Mouse (Mus musculus): ENCODE measurements around the gene Rom1. TPM values are rescaled to one million over a fixed set of nuclear protein-coding genes. Genes with fewer than 3 reads are reported as not detected.

Gene Rom1
- polyA plus RNA-seq, 1 experiment from 2014 or later, result 2.4 TPM

DNA sequence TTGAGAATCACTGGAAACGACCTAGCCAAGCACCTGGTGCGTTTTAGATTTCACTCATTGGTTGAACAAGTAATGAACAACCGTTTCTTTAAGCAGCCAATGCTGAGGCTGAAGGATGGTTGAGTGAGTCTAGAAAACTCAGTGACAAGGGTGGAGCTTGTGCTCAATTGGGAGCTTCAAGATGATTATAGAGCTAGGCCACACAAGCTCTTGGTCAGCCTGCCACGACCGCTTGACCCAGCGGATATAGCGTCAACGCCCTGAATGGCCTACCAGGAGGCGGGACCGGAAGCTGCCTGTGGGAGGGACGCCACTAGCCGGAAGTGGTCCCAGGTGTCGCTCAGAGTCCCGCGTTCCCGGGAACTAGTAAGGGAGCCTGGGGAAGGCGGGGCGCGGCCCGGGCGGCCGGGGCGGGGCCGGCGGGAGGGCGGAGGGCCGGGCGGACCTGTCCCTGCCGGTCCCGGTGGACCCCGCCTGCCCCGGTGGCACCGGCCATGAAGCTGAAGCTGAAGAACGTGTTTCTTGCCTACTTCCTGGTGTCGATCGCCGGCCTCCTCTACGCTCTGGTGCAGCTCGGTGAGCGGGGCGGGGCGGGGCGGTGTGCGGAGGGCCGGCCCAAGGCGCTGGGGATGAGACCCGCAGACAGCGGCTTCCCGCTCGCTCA lies 9.0 kb downstream of the Rom1 start, which contains the start of gene B3gat3:
Gene B3gat3 (plus strand): TSS at position 302 of the 664 bp plus-strand sequence.
- Histone ChIP-seq H3K9ac (ENCODE audit: low read depth, low read length) (peak within 1 kb of the TSS; percentile 90), H3K4me2 (ENCODE audit: low read depth, low read length) (peak within 1 kb of the TSS; percentile 92), H3K4me3 (ENCODE audit: low read depth, low read length) (peak within 1 kb of the TSS; percentile 87), H3K27me3 (ENCODE audit: control insufficient read depth, insufficient read depth, low read depth, low read length) (no peaks in the 10 kb centered on the region), H3K27ac (ENCODE audit: low read length) (peak within 1 kb of the TSS; percentile 96), H3K4me1 (ENCODE audit: control insufficient read depth, low read depth, low read length) (peaks cover 16% of the 10 kb centered on the region), H3K9me3 (replicated peaks; ENCODE audit: control insufficient read depth, low read length) (no peaks in the 10 kb centered on the region), H3K36me3 (ENCODE audit: control insufficient read depth, insufficient read depth) (peaks cover 12% of the 10 kb centered on the region)
- peak; percentile 96 for ATAC-seq (ENCODE audit: low read depth)
- WGBS (ENCODE audit: insufficient replicate concordance), result under 1% methylated on average over 48 of the region's 50 CpGs

DNA sequence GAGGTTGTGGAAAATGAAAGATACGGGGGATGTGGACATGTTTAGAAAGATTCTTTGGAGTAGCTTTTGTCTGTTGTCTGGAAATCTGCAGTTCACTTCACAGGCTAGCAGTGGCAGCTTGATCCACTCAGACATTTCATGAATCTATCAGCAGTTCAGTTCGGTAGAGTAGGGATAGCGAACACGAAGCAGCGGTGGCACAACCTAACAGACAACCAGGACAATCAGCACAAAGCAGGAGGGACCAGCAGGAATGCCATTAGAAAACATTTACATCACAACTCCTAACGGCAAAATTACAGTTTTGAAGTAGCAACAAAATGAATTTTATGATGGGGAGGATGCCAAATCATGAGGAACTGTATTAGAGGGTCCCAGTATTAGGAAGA lies 9.5 kb downstream of the Rom1 start:
- Histone ChIP-seq H3K27me3 (ENCODE audit: control insufficient read depth, insufficient read depth, low read depth, low read length) (no peaks in the 10 kb centered on the region), H3K36me3 (ENCODE audit: control insufficient read depth, insufficient read depth) (peaks cover 17% of the 10 kb centered on the region), H3K4me3 (ENCODE audit: low read depth, low read length) (peak overlapping the region; percentile 87), H3K9ac (ENCODE audit: low read depth, low read length) (peak overlapping the region; percentile 90), H3K4me1 (ENCODE audit: control insufficient read depth, low read depth, low read length) (peaks cover 16% of the 10 kb centered on the region), H3K9me3 (replicated peaks; ENCODE audit: control insufficient read depth, low read length) (no peaks in the 10 kb centered on the region), H3K27ac (ENCODE audit: low read length) (peak overlapping the region; percentile 96), H3K4me2 (ENCODE audit: low read depth, low read length) (peak overlapping the region; percentile 92)
- 58% methylated on average over 6 of the region's 6 CpGs for whole genome bisulfite sequencing (ENCODE audit: insufficient replicate concordance)
- ATAC-seq (ENCODE audit: low read depth), result no peak

DNA sequence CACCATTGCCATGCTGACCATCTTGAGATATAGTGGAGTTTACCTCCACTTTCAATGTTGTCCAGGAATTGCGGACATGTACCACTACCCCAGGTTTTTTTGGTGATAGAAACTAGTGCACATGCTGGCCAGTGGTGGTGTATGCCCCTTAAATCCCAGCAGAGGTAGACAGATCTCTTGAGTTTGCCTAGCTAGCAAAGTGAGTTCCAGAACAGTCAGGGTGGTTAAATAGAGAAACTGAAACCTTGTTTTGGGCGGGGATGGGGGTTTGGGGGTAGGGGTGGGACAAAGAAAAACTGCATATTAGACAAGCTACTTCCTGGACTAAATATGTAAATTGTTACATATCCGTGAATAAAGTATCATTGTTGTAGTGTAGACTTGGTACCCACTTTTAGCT lies 10.2 kb downstream of the Rom1 start:
- no peak overlapping the region for H3K4me2 ChIP-seq (ENCODE audit: low read depth, low read length)
- no peak for ATAC-seq (ENCODE audit: low read depth)
- no peaks in the 10 kb centered on the region for H3K9me3 ChIP-seq (replicated peaks; ENCODE audit: control insufficient read depth, low read length)
- H3K27ac ChIP-seq (ENCODE audit: low read length), result no peak overlapping the region
- H3K4me3 ChIP-seq (ENCODE audit: low read depth, low read length), result no peak overlapping the region
- peaks cover 16% of the 10 kb centered on the region for H3K4me1 ChIP-seq (ENCODE audit: control insufficient read depth, low read depth, low read length)
- H3K36me3 ChIP-seq (ENCODE audit: control insufficient read depth, insufficient read depth), result peaks cover 24% of the 10 kb centered on the region
- WGBS (ENCODE audit: insufficient replicate concordance), result 78% methylated on average over 3 of the region's 3 CpGs
- H3K27me3 ChIP-seq (ENCODE audit: control insufficient read depth, insufficient read depth, low read depth, low read length), result no peaks in the 10 kb centered on the region
- no peak overlapping the region for H3K9ac ChIP-seq (ENCODE audit: low read depth, low read length)

DNA sequence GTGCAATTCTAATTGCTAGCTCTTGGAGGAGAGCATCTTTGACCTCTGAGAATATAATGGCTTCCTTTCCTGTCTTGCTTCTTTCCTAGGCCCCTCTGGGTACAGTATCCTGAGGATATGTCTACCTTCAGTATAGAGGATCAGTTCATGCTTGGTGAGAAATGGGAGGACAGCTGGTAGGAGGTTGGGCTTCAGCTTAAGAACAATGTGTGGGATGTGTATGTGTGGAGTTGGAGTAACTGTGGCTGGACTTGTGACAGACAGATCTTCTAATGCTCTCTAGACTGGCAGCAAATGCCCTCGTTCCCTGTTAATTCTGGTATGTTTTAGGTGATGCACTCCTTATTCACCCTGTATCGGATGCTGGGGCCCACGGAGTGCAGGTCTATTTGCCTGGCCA lies 14.9 kb downstream of the Rom1 start:
- H3K36me3 ChIP-seq (ENCODE audit: control insufficient read depth, insufficient read depth), result peaks cover 69% of the 10 kb centered on the region
- no peak overlapping the region for H3K27ac ChIP-seq (ENCODE audit: low read length)
- 85% methylated on average over 3 of the region's 3 CpGs for WGBS (ENCODE audit: insufficient replicate concordance)
- no peaks in the 10 kb centered on the region for H3K27me3 ChIP-seq (ENCODE audit: control insufficient read depth, insufficient read depth, low read depth, low read length)
- no peaks in the 10 kb centered on the region for H3K9me3 ChIP-seq (replicated peaks; ENCODE audit: control insufficient read depth, low read length)
- H3K4me1 ChIP-seq (ENCODE audit: control insufficient read depth, low read depth, low read length), result no peaks in the 10 kb centered on the region
- H3K4me3 ChIP-seq (ENCODE audit: low read depth, low read length), result no peak overlapping the region
- no peak overlapping the region for H3K9ac ChIP-seq (ENCODE audit: low read depth, low read length)
- H3K4me2 ChIP-seq (ENCODE audit: low read depth, low read length), result no peak overlapping the region
- no peak for ATAC-seq (ENCODE audit: low read depth)

DNA sequence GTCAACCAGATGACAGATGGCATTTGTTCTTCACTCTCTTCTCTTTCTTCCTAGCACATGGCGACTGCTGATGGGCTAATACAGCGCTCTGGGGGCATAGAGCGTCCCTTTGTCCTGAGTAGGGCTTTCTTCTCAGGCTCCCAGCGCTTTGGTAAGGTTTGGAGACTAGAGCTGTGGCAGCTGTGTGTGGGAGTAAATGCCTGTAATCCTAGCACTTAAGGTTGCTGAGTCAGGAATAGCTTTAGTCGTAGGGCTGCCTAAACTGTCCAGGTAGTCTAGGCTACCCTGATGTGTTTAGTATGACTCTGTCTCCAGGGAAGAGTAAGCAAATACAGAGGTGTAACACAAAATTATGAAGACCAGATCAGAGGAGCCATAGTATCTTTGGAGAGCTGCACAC lies 17.3 kb downstream of the Rom1 start:
- WGBS (ENCODE audit: insufficient replicate concordance), result 89% methylated on average over 5 of the region's 5 CpGs
- H3K9ac ChIP-seq (ENCODE audit: low read depth, low read length), result no peak overlapping the region
- H3K4me1 ChIP-seq (ENCODE audit: control insufficient read depth, low read depth, low read length), result no peaks in the 10 kb centered on the region
- H3K27me3 ChIP-seq (ENCODE audit: control insufficient read depth, insufficient read depth, low read depth, low read length), result no peaks in the 10 kb centered on the region
- no peak overlapping the region for H3K27ac ChIP-seq (ENCODE audit: low read length)
- no peak overlapping the region for H3K4me3 ChIP-seq (ENCODE audit: low read depth, low read length)
- H3K9me3 ChIP-seq (replicated peaks; ENCODE audit: control insufficient read depth, low read length), result no peaks in the 10 kb centered on the region
- H3K36me3 ChIP-seq (ENCODE audit: control insufficient read depth, insufficient read depth), result peaks cover 91% of the 10 kb centered on the region
- H3K4me2 ChIP-seq (ENCODE audit: low read depth, low read length), result no peak overlapping the region
- ATAC-seq (ENCODE audit: low read depth), result no peak

DNA sequence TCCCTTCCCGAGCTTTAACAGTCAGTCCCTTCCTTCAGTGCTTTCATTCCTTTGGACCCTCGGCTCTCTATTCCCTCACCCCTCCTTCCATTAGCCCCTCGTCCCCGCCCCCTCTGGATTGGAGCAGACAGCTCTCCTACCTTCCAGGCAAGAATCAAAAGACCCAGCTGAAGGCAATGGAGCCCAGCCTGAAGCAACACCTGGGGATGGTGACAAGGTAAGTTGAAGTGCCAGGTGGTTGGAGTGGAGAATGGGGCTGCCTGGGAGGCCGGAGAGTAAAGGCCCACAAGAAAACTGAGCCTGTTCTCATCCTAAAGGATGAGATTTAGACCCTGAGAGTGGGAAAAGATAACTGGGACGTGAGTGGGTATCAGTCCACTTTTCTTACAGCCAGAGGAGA lies 20.6 kb downstream of the Rom1 start:
- H3K4me2 ChIP-seq (ENCODE audit: low read depth, low read length), result no peak overlapping the region
- no peak overlapping the region for H3K27ac ChIP-seq (ENCODE audit: low read length)
- no peaks in the 10 kb centered on the region for H3K4me1 ChIP-seq (ENCODE audit: control insufficient read depth, low read depth, low read length)
- WGBS (ENCODE audit: insufficient replicate concordance), result 81% methylated on average over 6 of the region's 6 CpGs
- no peaks in the 10 kb centered on the region for H3K27me3 ChIP-seq (ENCODE audit: control insufficient read depth, insufficient read depth, low read depth, low read length)
- H3K4me3 ChIP-seq (ENCODE audit: low read depth, low read length), result no peak overlapping the region
- no peak overlapping the region for H3K9ac ChIP-seq (ENCODE audit: low read depth, low read length)
- H3K36me3 ChIP-seq (ENCODE audit: control insufficient read depth, insufficient read depth), result peaks cover 82% of the 10 kb centered on the region
- no peak for ATAC-seq (ENCODE audit: low read depth)
- no peaks in the 10 kb centered on the region for H3K9me3 ChIP-seq (replicated peaks; ENCODE audit: control insufficient read depth, low read length)

DNA sequence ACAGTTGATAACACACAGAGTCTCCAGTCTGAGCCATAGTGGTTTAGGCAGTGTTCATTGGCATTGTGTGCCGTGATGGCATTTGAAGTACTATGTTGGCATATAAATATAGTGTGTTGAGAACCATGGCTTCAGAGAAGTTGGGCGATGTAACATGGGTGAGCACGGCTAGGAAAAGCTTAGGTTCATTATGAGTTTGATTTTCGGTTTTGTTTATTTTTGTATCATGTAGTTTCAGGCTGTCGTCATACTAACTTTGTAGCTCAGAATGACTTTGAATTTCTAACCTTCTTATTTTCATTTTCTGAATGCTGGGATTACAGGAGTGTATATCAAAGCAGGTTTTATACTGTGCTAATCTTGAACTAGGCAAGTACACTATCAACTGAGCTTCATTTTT lies 25.7 kb downstream of the Rom1 start:
- Histone ChIP-seq H3K27me3 (ENCODE audit: control insufficient read depth, insufficient read depth, low read depth, low read length) (no peaks in the 10 kb centered on the region), H3K4me3 (ENCODE audit: low read depth, low read length) (no peak overlapping the region), H3K9ac (ENCODE audit: low read depth, low read length) (no peak overlapping the region), H3K4me2 (ENCODE audit: low read depth, low read length) (no peak overlapping the region), H3K9me3 (replicated peaks; ENCODE audit: control insufficient read depth, low read length) (no peaks in the 10 kb centered on the region), H3K36me3 (ENCODE audit: control insufficient read depth, insufficient read depth) (peaks cover 43% of the 10 kb centered on the region), H3K4me1 (ENCODE audit: control insufficient read depth, low read depth, low read length) (peaks cover 9% of the 10 kb centered on the region), H3K27ac (ENCODE audit: low read length) (no peak overlapping the region)
- WGBS (ENCODE audit: insufficient replicate concordance), result 83% methylated on average over 5 of the region's 5 CpGs
- ATAC-seq (ENCODE audit: low read depth), result no peak

DNA sequence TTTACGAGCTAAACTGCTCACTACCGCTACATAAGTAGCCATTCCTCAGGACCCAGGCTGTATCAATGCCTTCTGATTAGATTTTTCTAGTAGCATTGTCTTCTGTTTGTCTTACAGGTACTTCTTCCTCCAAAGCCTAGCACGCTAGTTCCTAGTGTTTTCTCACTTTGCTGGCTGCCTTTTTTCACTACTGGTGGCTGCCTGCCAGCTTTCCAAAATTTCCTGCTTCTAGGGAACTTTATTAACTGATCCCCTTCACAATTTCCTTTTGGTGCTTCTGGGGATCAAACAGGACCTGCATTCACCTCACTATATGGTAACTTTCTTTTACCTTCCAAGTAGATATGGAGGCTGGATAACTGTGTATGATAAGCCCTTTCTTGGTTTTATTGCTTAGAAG lies 30.1 kb downstream of the Rom1 start:
- peak overlapping the region; percentile 88 for H3K4me2 ChIP-seq (ENCODE audit: low read depth, low read length)
- peaks cover 20% of the 10 kb centered on the region for H3K36me3 ChIP-seq (ENCODE audit: control insufficient read depth, insufficient read depth)
- no peak for ATAC-seq (ENCODE audit: low read depth)
- H3K9ac ChIP-seq (ENCODE audit: low read depth, low read length), result peak overlapping the region; percentile 98
- peaks cover 26% of the 10 kb centered on the region for H3K4me1 ChIP-seq (ENCODE audit: control insufficient read depth, low read depth, low read length)
- H3K9me3 ChIP-seq (replicated peaks; ENCODE audit: control insufficient read depth, low read length), result no peaks in the 10 kb centered on the region
- peak overlapping the region; percentile 95 for H3K4me3 ChIP-seq (ENCODE audit: low read depth, low read length)
- WGBS (ENCODE audit: insufficient replicate concordance), result 32% methylated on average over 3 of the region's 3 CpGs
- H3K27me3 ChIP-seq (ENCODE audit: control insufficient read depth, insufficient read depth, low read depth, low read length), result no peaks in the 10 kb centered on the region
- peak overlapping the region; percentile 66 for H3K27ac ChIP-seq (ENCODE audit: low read length)

DNA sequence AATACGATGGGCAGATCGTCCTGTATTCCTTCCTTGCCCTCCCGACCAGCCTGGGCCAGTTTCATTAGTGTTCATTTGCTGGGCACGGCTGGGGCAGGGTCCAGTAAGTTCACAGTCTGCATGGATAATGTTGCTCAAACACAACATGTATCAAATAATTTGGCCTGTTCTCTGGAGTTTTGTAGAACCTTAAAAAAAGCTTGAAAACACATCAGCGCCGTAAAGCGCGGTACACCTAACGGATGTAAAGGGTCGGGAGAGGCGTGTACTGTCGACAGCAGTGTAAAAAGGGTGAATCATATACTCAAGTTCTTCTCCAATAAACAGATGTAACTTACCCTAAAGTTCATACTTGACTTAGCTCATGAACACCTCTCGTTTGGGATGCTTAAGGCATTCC lies 30.6 kb downstream of the Rom1 start:
- Histone ChIP-seq H3K27me3 (ENCODE audit: control insufficient read depth, insufficient read depth, low read depth, low read length) (no peaks in the 10 kb centered on the region), H3K4me1 (ENCODE audit: control insufficient read depth, low read depth, low read length) (peaks cover 31% of the 10 kb centered on the region), H3K4me3 (ENCODE audit: low read depth, low read length) (peak overlapping the region; percentile 95), H3K27ac (ENCODE audit: low read length) (peak overlapping the region; percentile 92), H3K36me3 (ENCODE audit: control insufficient read depth, insufficient read depth) (peaks cover 20% of the 10 kb centered on the region), H3K4me2 (ENCODE audit: low read depth, low read length) (peak overlapping the region; percentile 88), H3K9ac (ENCODE audit: low read depth, low read length) (peak overlapping the region; percentile 98), H3K9me3 (replicated peaks; ENCODE audit: control insufficient read depth, low read length) (no peaks in the 10 kb centered on the region)
- 2% methylated on average over 13 of the region's 13 CpGs for WGBS (ENCODE audit: insufficient replicate concordance)
- ATAC-seq (ENCODE audit: low read depth), result no peak
